Mouse (Mus musculus) B cell, adult 2 months (primary cell): ENCODE measurements at regions not wholly inside any gene's neighbourhood (a gene's known extent, or its start where the extent isn't known, plus 50 kb on each side); places are given as distances from the start of the nearest gene placed in this dataset.
A peak's percentile ranks its signal among the peaks of the same experiment; 100 is the strongest.

Experiments
- DNase-seq, 2 experiments: peaks; one replicate each; pipeline ENCODE4 v3.0.0; 2022

GRCm38 (mm10) chr5:121078531-121078930, 68.6 kb upstream of the Rph3a start:
- peak; percentile 40 to 48 for DNase-seq

GRCm38 (mm10) chr5:121076741-121077140, 66.8 kb upstream of the Rph3a start:
- DNase-seq = no peak

DNA sequence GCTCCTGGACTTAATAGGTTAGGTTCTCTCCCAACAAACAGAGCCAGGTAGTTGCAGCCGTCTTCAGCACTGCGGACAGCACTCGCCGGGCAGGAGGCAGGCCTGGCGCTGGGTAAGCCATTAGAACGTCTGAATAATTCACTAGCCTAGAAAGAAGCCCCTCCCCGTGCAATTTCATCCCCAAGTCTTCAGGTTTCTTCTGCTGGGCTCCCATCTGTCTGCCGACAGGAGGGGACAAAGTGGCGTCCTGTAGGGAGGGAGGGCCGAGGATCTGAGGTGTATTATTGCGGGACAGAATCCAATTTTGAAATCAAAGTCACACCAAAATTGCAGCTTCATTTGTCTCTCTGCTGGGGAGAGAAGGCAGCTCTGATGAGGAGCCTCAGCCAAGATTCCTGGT, 58.9 kb upstream of the Rph3a start:
- DNase-seq = peak in 1 of 2 experiments; percentile 2

- DNase-seq = no peak
These were observed 54.8 kb upstream of the Rph3a start for GRCm38 (mm10) chr5:121064721-121065120.

- DNase-seq = no peak
These were observed 53.2 kb upstream of the Rph3a start for GRCm38 (mm10) chr5:121062930-121063584.

GRCm38 (mm10) chr5:121061688-121062087, 51.8 kb upstream of the Rph3a start:
- no peak for DNase-seq
